Mouse (Mus musculus) spleen, adult 2 months (tissue): ENCODE measurements around the gene Kalrn.

Experiments used
- CTCF ChIP-seq: fragments of 200-500 bp; IDR thresholded peaks from 2 replicates; pipeline ENCODE4 v1.5.1; 2011; ENCODE audit warnings: mild to moderate bottlenecking, inconsistent platforms; ENCODE audit not compliant: insufficient read depth, insufficient read length, insufficient replicate concordance; ENCODE audit errors: extremely low read depth
- POLR2A ChIP-seq: fragments of 200-500 bp; IDR thresholded peaks from 2 replicates; pipeline ENCODE4 v1.6.1; 2011; ENCODE audit warnings: low read depth, low read length, inconsistent platforms

DNA sequence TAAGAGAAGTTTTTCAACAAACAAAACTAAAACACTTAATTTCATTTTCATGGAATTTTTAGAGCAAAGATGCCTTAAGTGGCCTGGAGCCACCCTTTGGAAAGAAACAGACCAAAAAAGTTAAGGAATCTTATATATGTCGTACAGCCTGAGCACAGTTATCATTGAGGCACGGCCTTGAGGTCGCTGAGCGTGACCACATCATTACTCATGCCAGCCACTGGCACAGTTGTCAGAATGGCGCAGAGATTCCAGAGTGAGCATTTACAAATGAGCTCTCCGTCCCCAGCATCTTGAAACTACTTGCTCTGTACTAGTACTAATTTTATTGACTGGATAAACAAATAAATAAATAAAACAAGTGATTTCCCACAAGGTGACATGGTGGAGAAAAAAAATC lies 30.5 kb upstream of the Kalrn start:
- TF ChIP-seq CTCF = no peak
- no peak for TF ChIP-seq POLR2A
